Mouse (Mus musculus): ENCODE measurements around the gene Mkrn1. TPM values are rescaled to one million over a fixed set of nuclear protein-coding genes. Genes with fewer than 3 reads are reported as not detected.
"Not testable (repeated sequence)": the region's sequence is repeated elsewhere in the genome, so short reads cannot be mapped to it uniquely, and the experiment has no call there.

The Mkrn1 gene
- polyA plus RNA-seq, 1 experiment from 2014 or later: 229 TPM

GRCm38 (mm10) chr6:39429007-39429788, 8.9 kb upstream of the Mkrn1 start:
- Histone ChIP-seq H3K4me2 (peak overlapping the region; percentile 37), H3K9ac (peak overlapping the region; percentile 42), H3K27ac (replicated peaks) (peak overlapping the region; percentile 93), H3K9me3 (replicated peaks) (no peaks in the 10 kb centered on the region), H3K36me3 (replicated peaks) (no peaks in the 10 kb centered on the region), H3K4me1 (replicated peaks) (peaks cover 75% of the 10 kb centered on the region), H3K4me3 (replicated peaks) (0 out of 2 replicates have a peak overlapping the region, but pooled peaks have one; percentile 5), H3K27me3 (no peaks in the 10 kb centered on the region)
- WGBS (ENCODE audit: insufficient replicate concordance): 47% methylated on average over 6 of the region's 6 CpGs
- ATAC-seq (ENCODE audit: insufficient read depth): peak; percentile 78

- Histone ChIP-seq H3K4me2 (peak overlapping the region; percentile 37), H3K36me3 (replicated peaks) (no peaks in the 10 kb centered on the region), H3K9me3 (replicated peaks) (no peaks in the 10 kb centered on the region), H3K27ac (replicated peaks) (peak overlapping the region; percentile 93), H3K4me3 (replicated peaks) (0 out of 2 replicates have a peak overlapping the region, but pooled peaks have one; percentile 9), H3K4me1 (replicated peaks) (peaks cover 81% of the 10 kb centered on the region), H3K27me3 (no peaks in the 10 kb centered on the region), H3K9ac (peak overlapping the region; percentile 48; the same call in 1 of the 2 replicates)
- WGBS (ENCODE audit: insufficient replicate concordance): 55% methylated on average over 4 of the region's 4 CpGs
- ATAC-seq (ENCODE audit: insufficient read depth): peak; percentile 46
Observed at GRCm38 (mm10) chr6:39427276-39428003, 7.2 kb upstream of the Mkrn1 start.

GRCm38 (mm10) chr6:39426725-39427124, 6.5 kb upstream of the Mkrn1 start:
- Histone ChIP-seq H3K4me2 (no peak overlapping the region), H3K27me3 (peaks cover 6% of the 10 kb centered on the region), H3K36me3 (replicated peaks) (no peaks in the 10 kb centered on the region), H3K4me3 (replicated peaks) (no peak overlapping the region), H3K9me3 (replicated peaks) (no peaks in the 10 kb centered on the region), H3K9ac (no peak overlapping the region), H3K27ac (replicated peaks) (peak overlapping the region; percentile 98), H3K4me1 (replicated peaks) (peaks cover 87% of the 10 kb centered on the region)
- no peak for ATAC-seq (ENCODE audit: insufficient read depth)
- 67% methylated on average over 4 of the region's 4 CpGs for WGBS (ENCODE audit: insufficient replicate concordance)

- Histone ChIP-seq H3K27me3 (peaks cover 13% of the 10 kb centered on the region), H3K4me1 (replicated peaks) (peaks cover 90% of the 10 kb centered on the region), H3K9ac (no peak overlapping the region), H3K27ac (replicated peaks) (peak overlapping the region; percentile 98), H3K36me3 (replicated peaks) (no peaks in the 10 kb centered on the region), H3K9me3 (replicated peaks) (no peaks in the 10 kb centered on the region), H3K4me2 (peak overlapping the region; percentile 27), H3K4me3 (replicated peaks) (no peak overlapping the region)
- 26% methylated on average over 2 of the region's 2 CpGs for WGBS (ENCODE audit: insufficient replicate concordance)
- ATAC-seq (ENCODE audit: insufficient read depth): 0 out of 2 replicates have a peak, but pooled peaks have one; percentile 15
Observed at GRCm38 (mm10) chr6:39425181-39425580, 4.9 kb upstream of the Mkrn1 start.

- peak overlapping the region; percentile 27 for H3K4me2 ChIP-seq
- peaks cover 82% of the 10 kb centered on the region for H3K4me1 ChIP-seq (replicated peaks)
- H3K27ac ChIP-seq (replicated peaks): peak overlapping the region; percentile 98
- peak; percentile 14 for ATAC-seq (ENCODE audit: insufficient read depth)
- WGBS (ENCODE audit: insufficient replicate concordance): 45% methylated on average over 7 of the region's 7 CpGs
- 0 out of 2 replicates have a peak overlapping the region, but pooled peaks have one; percentile 0 for H3K4me3 ChIP-seq (replicated peaks)
- H3K27me3 ChIP-seq: peaks cover 13% of the 10 kb centered on the region
- no peaks in the 10 kb centered on the region for H3K36me3 ChIP-seq (replicated peaks)
- H3K9me3 ChIP-seq (replicated peaks): no peaks in the 10 kb centered on the region
- peak overlapping the region; percentile 0; the same call in 1 of the 2 replicates for H3K9ac ChIP-seq
Observed at GRCm38 (mm10) chr6:39423686-39424085, 3.4 kb upstream of the Mkrn1 start.

- 42% methylated on average over 6 of the region's 6 CpGs for WGBS (ENCODE audit: insufficient replicate concordance)
- Histone ChIP-seq H3K9ac (peak overlapping the region; percentile 0; the same call in 1 of the 2 replicates), H3K36me3 (replicated peaks) (no peaks in the 10 kb centered on the region), H3K4me1 (replicated peaks) (peaks cover 81% of the 10 kb centered on the region), H3K4me3 (replicated peaks) (0 out of 2 replicates have a peak overlapping the region, but pooled peaks have one; percentile 0), H3K9me3 (replicated peaks) (no peaks in the 10 kb centered on the region), H3K27me3 (peaks cover 16% of the 10 kb centered on the region), H3K27ac (replicated peaks) (peak overlapping the region; percentile 98), H3K4me2 (peak overlapping the region; percentile 27)
- no peak for ATAC-seq (ENCODE audit: insufficient read depth)
Observed at GRCm38 (mm10) chr6:39423130-39423551, 2.9 kb upstream of the Mkrn1 start.

- Histone ChIP-seq H3K4me1 (replicated peaks) (peaks cover 82% of the 10 kb centered on the region), H3K9me3 (replicated peaks) (no peaks in the 10 kb centered on the region), H3K9ac (peak overlapping the region; percentile 98; the same call in 1 of the 2 replicates), H3K4me3 (replicated peaks) (peak overlapping the region; percentile 99), H3K36me3 (replicated peaks) (peaks cover 5% of the 10 kb centered on the region; the same call in 1 of the 2 replicates), H3K27me3 (peaks cover 20% of the 10 kb centered on the region), H3K4me2 (peak overlapping the region; percentile 69), H3K27ac (replicated peaks) (peak overlapping the region; percentile 98)
- no peak for ATAC-seq (ENCODE audit: insufficient read depth)
- WGBS (ENCODE audit: insufficient replicate concordance): 44% methylated on average over 4 of the region's 4 CpGs
Observed at GRCm38 (mm10) chr6:39420867-39421266, 605 bp upstream of the Mkrn1 start.

GRCm38 (mm10) chr6:39419386-39419850, 844 bp downstream of the Mkrn1 start:
- H3K9ac ChIP-seq: peak overlapping the region; percentile 98
- H3K4me1 ChIP-seq (replicated peaks): peaks cover 71% of the 10 kb centered on the region
- WGBS (ENCODE audit: insufficient replicate concordance): under 1% methylated on average over 43 of the region's 43 CpGs
- peak overlapping the region; percentile 99 for H3K4me3 ChIP-seq (replicated peaks)
- no peak for ATAC-seq (ENCODE audit: insufficient read depth)
- H3K4me2 ChIP-seq: peak overlapping the region; percentile 69
- peak overlapping the region; percentile 98 for H3K27ac ChIP-seq (replicated peaks)
- H3K9me3 ChIP-seq (replicated peaks): no peaks in the 10 kb centered on the region
- peaks cover 12% of the 10 kb centered on the region for H3K36me3 ChIP-seq (replicated peaks)
- H3K27me3 ChIP-seq: peaks cover 20% of the 10 kb centered on the region

GRCm38 (mm10) chr6:39416654-39417053, 3.6 kb downstream of the Mkrn1 start:
- Histone ChIP-seq H3K36me3 (replicated peaks) (peaks cover 18% of the 10 kb centered on the region), H3K4me3 (replicated peaks) (peak overlapping the region; percentile 99), H3K27me3 (peaks cover 13% of the 10 kb centered on the region), H3K4me1 (replicated peaks) (peaks cover 50% of the 10 kb centered on the region), H3K27ac (replicated peaks) (peak overlapping the region; percentile 77), H3K4me2 (peak overlapping the region; percentile 69), H3K9ac (peak overlapping the region; percentile 46; the same call in 1 of the 2 replicates)
- not testable (repeated sequence) for ATAC-seq (ENCODE audit: insufficient read depth); H3K9me3 ChIP-seq (replicated peaks)

- H3K4me3 ChIP-seq (replicated peaks): peak overlapping the region; percentile 99
- no peak overlapping the region for H3K9ac ChIP-seq
- WGBS (ENCODE audit: insufficient replicate concordance): 34% methylated on average over 3 of the region's 5 CpGs
- H3K27me3 ChIP-seq: peaks cover 7% of the 10 kb centered on the region; the same call in 1 of the 2 replicates
- H3K36me3 ChIP-seq (replicated peaks): peaks cover 20% of the 10 kb centered on the region
- H3K27ac ChIP-seq (replicated peaks): peak overlapping the region; percentile 77
- H3K4me2 ChIP-seq: peak overlapping the region; percentile 69
- peaks cover 43% of the 10 kb centered on the region for H3K4me1 ChIP-seq (replicated peaks)
- no peak for ATAC-seq (ENCODE audit: insufficient read depth)
- no peaks in the 10 kb centered on the region for H3K9me3 ChIP-seq (replicated peaks)
Observed at GRCm38 (mm10) chr6:39415762-39416161, 4.5 kb downstream of the Mkrn1 start.

Data from liver, embryonic 15.5 days (tissue).